Mouse (Mus musculus): ENCODE data around the gene Tmprss3. TPM values are rescaled to one million over a fixed set of nuclear protein-coding genes. Genes with fewer than 3 reads are reported as not detected.

The Tmprss3 gene
- polyA plus RNA-seq, 1 experiment from 2014 or later: not detected

DNA sequence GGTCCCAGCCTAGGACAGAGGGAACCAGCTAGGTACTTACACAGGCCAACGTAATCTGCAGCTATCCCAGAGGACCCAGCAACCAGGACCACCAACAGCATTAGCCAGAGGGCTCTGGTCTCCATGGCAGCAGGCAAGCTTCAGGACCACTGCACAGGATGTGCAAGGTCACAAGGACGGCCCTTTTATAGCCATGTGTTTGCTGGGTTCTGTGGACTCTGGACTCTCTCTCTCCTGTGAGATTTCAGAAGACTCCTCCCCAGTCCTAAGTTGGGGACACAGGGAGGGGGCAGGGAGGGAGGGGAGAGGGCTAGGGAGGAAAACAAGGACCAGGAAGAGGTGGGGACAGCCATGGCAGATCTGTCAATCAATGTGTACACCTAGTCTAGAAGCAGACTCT, 69.3 kb downstream of the Tmprss3 start, which contains the start of gene Tff3:
Gene Tff3 (minus strand): TSS at position 195 of the 400 bp plus-strand sequence.
- no peaks in the 10 kb centered on the region for H3K27me3 ChIP-seq (replicated peaks)
- H3K9me3 ChIP-seq: no peaks in the 10 kb centered on the region
- no peak within 1 kb of the TSS for H3K27ac ChIP-seq
- no peak within 1 kb of the TSS for H3K9ac ChIP-seq
- H3K4me3 ChIP-seq: no peak within 1 kb of the TSS
- peaks cover 10% of the 10 kb centered on the region for H3K4me1 ChIP-seq
- H3K4me2 ChIP-seq (replicated peaks): no peak within 1 kb of the TSS
- 17% methylated on average over 2 of the region's 2 CpGs for WGBS
- H3K36me3 ChIP-seq: no peaks in the 10 kb centered on the region
- ATAC-seq (ENCODE audit: low FRiP score, low read depth): no peak

Other genes starting within 250 kb of the Tmprss3 start
- not detected in 2 replicates for gene Umodl1, start 244.3 kb downstream of the Tmprss3 start, polyA plus RNA-seq (2016; fragmentation: Nextera tagmentation; extraction: Ambion mirVana)
- gene Abcg1, start 141.3 kb downstream of the Tmprss3 start, polyA plus RNA-seq (2016; fragmentation: Nextera tagmentation; extraction: Ambion mirVana): 13.0 TPM in 2 replicates
- gene Tff3, start 69.3 kb downstream of the Tmprss3 start, polyA plus RNA-seq (2016; fragmentation: Nextera tagmentation; extraction: Ambion mirVana): 0.60 and 1.4 TPM in 2 replicates
- not detected in 2 replicates for gene Tff2, start 54.7 kb downstream of the Tmprss3 start, polyA plus RNA-seq (2016; fragmentation: Nextera tagmentation; extraction: Ambion mirVana)
- gene Tff1, start 33.7 kb downstream of the Tmprss3 start, polyA plus RNA-seq (2016; fragmentation: Nextera tagmentation; extraction: Ambion mirVana): not detected in 2 replicates
- gene Ubash3a, start 8.9 kb upstream of the Tmprss3 start, polyA plus RNA-seq (2016; fragmentation: Nextera tagmentation; extraction: Ambion mirVana): 0.36 and 0.85 TPM in 2 replicates
- 1.2 and 1.9 TPM in 2 replicates for gene Rsph1, start 78.4 kb upstream of the Tmprss3 start, polyA plus RNA-seq (2016; fragmentation: Nextera tagmentation; extraction: Ambion mirVana)
- gene Slc37a1, start 87.8 kb upstream of the Tmprss3 start, polyA plus RNA-seq (2016; fragmentation: Nextera tagmentation; extraction: Ambion mirVana): 15.9 and 19.4 TPM in 2 replicates
- gene Pde9a, start 187.2 kb upstream of the Tmprss3 start, polyA plus RNA-seq (2016; fragmentation: Nextera tagmentation; extraction: Ambion mirVana): 35.2 and 42.7 TPM in 2 replicates

All from neural tube, embryonic 12.5 days (tissue).